Mouse (Mus musculus) brain, embryonic 18.5 days (tissue): Measurements from ENCODE around the gene Syk.

Source experiments
- DNase-seq: peaks from one replicate; pipeline ENCODE4 v3.0.0-alpha.2; 2012; ENCODE audit warnings: low read depth, low spot score

Syk gene

DNA sequence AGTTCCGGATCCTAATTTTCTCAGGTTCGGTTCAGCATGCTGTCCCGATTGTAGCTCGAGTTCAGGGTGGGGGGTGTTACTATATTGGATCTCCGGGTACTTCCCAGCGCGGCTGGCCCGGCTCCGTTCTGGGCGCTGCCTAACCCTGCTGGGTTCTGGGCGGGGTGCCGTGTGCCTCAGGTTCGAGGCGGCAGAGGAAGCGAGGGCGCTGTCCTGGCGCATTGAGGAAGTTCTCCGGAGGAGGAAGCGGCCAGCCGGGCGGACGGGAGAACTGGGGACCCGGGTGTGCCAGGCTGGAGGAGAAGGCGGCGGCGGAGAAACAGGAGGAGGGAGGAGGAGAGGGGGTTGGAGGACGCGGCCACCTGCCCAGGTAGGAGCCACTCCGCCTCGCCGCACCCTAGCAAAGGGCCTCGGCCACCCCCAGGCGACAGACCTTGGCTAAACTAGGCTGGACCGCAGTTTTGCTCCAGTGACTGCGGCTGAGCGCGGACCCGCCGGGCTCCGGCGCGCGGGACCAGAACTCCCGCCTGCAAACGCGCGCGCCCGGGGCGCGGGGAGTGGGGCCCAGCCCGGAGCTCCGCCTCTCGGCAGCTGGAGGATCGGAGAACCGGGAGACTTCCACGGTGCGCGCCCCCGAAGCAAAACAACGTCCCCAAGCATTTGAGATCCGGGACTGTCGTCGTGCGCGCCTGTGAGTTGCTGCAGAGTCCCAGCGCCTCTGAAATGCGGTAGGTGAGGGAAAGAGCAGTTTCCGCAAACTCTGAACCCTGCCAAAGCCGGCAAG, at the start of gene Syk:
Gene Syk, plus strand, starts transcription at position 296 of the 784 bp plus-strand sequence.
- DNase-seq, result no peak

DNA sequence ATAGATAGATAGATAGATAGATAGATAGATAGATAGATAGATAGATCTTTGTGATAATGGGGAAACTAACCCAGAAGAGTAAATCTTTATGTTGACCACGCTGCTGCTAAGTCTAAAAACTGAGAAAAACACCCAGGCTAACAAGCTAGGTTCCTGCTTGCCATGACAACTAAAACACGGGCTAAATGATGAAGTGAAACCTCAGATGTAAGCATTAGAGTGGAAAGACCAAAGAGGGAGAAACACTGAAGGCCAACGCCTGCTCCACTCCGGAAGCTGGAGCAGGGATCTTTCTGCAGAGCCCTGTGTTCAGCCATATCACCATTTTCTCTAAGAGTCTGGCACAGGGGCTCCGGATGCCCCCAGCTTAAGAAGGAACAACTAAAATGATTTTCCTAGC, 49.3 kb upstream of the Syk start:
- no peak for DNase-seq

DNA sequence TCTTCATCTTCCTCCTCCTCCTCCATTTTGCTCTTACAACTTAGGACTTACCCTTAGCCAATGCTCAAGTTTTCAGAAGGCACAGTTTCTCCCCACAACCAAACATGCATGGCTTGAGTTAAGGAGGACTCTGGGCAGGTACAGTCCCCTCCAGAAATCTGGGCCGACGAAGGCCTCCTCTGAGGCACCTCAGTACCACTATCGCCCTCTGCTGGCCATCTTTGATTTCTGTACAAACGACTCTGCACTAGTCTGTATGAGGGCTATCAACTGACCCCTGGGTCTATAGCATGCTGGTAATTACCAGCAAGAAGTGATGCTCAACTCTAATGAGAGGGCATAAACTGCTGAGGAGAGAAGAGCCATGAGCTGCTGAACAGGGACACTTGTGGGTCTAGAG, 47.4 kb upstream of the Syk start:
- DNase-seq, result no peak

DNA sequence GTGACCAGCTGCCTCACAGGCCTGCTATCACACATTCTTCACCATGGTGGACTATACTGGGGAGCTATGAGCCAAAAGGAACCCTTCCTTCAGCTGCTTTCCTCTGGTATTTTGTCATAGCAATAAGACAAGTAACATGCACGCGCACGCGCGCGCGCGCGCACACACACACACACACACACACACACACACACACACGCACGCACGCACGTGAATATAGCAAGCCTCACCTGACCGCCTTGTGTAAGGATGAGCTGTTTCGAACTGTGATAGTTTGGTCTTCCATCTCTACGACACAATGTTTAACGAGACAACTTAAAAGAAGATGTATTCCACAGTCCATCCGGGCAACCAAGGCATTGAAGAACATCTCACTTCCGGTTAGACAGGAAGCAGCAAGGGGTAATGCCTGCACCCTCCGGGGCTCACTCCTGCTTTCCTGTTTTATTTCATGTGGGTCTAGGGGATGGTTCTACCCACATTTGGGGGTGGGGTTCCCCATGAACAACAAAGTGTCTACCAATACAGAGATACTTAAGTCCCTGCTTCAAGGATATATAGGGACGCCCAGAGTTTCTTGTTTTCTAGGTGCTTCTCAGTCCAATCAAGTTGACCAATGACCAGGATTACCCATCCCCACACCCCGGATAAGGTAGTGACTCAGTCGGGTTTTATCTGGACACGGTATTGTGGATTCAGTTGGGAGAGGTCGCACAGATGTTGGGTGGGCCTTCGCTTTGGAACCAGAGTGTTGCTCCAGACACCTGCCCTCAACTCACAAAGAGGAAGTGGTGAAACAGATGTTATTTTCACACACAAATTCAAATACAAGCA, 45.0 kb upstream of the Syk start:
- no peak for DNase-seq

DNA sequence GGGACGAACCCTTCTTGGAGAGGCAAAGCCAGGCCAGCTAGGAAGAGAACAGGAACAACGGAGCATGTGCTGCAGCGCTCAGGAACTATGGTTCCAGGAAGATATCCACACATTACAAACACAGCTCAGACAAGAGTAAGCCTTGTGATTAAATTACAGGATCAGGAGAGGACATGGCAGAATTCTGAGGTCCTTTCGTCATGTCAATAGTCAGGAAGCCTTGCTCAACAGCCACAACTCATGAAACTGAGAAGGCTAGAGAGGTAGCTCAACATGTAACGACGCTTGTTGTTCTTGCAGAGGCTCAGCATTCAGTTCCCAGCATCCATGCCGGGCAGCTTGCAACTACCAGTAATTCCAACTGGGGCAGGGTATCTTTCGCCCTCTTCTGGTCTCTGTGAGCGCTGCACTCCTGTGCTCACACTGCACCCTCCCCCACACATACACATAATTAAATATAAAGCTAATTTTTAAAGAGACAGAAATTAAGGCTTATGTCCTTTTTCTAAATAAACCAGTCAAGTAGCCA, 44.3 kb upstream of the Syk start:
- no peak for DNase-seq

DNA sequence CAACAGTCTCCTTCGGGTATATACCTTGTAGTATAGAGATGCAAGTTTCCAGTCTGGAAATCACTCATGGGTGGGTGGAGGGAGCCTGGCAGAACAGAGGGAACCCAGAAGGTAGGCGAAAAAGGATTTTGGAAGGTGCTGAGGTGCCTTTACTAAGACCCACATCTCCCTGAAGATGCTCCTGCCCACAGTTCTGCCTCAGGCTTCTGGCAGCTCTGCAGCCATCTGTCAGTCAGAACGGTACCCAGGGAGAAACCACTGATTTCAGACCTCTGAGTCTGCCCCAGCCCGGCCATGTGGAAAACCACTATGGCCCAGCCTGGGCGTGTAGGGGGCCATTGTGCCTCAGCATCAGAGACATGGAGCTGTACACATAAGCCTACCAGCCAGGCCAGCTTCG, 43.5 kb upstream of the Syk start:
- no peak for DNase-seq

DNA sequence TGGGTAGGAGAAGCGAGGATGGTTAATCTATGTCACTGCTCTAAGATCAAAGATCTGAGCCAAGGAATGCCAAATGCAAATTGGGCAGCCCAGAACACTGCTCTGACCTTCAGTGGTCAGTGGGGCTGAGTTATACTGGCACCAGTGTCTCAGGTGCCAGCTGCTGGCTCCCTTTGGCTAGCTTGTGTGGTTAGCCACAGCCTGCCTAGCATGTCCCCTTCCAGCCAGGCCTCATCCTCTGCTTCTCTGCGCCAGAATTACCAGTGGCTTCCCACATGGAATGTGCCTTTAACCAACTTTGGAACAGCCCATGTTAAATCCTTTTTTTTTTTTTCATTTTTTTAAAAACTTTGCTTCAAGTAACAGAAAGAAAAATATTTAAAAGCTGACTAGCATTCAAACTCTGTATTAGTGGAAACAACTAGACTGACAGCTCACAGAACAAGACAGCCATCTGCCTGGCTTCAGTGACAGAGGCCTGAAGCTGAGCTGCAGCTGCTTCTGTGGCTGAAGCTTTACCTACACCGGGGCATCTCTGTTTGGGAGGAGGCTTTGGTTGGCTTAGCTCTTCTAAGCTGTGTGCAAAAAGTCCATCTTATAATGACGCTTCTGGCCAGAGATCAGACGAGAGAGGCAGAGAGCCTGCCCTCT, 41.5 kb upstream of the Syk start:
- no peak for DNase-seq

DNA sequence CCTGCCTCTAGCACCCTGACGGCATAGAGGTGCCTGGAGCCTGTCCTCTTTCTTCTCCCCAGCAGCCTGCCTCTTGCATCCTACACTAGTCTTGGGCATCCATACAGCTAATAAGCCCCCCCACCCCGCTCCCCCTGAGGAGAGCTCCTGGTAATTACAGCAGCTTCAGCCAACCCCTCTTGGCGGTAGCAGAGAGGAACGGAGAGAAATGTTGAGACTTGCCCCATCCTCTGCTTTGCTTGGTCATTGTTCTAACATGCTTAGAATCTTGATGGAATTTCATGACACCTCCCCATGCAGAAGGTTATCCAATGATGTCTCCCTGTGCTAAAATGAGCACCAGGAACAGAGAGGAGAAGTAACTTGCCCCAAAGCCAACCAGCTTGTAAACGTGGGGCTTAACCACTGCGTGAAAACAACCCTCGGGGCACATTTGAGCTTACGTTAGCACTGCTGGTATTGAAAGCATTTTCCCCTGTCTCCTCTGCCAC, 40.9 kb upstream of the Syk start:
- no peak for DNase-seq

DNA sequence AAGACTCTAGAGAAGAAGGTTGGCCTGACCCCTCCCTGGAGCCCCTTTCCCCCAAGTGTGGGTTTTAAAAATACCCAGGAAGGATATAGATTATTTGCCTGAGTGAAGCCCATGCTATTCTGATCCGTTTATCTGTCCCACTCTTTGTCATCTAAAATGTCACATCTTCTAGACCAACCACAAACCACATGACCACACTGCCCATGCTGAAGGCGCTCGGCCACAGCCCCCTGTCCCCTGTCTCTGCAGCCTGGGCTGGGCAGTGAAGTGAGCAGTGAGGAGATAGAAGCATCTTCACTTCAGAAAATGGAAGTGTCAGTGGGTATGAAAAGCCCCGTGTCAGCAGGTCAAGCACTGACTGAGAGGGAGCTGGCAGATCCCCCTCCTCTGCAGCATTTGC, 40.3 kb upstream of the Syk start:
- no peak for DNase-seq

DNA sequence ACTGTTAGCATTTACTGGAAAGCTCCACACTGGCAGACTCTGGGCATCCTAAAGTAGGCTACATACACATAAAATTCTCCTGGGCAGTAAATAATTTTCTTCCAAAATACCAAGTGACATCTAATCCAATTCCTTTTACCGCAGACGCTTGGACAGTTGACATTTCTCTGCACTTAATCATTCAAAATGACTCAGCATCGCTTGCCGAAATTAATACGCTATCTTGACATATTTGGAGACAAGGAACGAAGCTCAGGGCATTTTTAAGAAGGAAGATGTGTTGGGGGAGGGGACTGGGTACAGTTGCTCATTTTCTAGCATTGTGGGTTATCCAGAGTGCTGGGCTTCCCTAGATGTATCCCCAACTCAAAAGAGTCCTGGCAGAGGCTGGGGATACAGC, 36.7 kb upstream of the Syk start:
- DNase-seq, result no peak

DNA sequence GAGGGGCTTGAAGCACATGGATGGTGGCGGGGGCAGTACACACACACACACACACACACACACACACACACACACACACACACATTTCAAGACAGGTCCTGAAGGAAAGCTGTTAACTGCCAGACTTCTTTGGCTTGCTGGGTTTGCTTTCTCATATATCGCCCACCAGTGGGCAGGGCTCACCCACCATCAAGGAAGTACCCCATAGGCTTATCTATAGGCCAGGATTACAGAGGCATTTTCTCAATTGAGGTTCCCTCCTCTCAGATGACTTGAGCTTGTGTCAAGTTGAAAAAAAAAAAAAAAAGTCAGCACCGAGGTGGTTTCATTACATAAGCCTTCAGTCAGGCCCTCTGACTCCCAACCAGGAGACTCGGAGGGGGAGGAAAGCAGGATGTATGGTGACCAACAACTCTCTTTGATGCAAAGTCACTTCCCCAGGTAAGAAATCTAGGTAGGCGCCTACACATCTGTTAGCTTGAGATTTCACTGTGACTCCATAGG, 32.2 kb upstream of the Syk start:
- DNase-seq, result no peak

DNA sequence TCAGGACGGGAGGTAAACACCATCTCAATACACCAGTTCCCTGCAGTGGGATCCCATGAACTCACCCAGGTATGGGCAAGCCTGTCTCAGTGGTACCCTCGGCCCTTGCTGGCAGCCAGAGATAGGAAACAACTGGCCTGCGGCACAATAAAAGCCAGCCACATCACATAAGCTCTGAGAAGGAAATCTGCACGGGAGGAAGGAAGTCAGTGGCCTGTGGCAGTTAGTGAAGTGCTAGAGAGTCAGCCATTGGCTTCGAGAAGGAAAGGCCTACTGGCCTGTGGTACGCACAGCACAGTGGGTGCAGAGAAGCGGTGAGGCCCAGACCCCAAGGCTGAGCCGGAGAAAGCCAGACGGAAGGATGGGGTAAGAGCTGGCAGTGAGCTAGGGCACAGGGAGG, 31.7 kb upstream of the Syk start:
- DNase-seq, result no peak

DNA sequence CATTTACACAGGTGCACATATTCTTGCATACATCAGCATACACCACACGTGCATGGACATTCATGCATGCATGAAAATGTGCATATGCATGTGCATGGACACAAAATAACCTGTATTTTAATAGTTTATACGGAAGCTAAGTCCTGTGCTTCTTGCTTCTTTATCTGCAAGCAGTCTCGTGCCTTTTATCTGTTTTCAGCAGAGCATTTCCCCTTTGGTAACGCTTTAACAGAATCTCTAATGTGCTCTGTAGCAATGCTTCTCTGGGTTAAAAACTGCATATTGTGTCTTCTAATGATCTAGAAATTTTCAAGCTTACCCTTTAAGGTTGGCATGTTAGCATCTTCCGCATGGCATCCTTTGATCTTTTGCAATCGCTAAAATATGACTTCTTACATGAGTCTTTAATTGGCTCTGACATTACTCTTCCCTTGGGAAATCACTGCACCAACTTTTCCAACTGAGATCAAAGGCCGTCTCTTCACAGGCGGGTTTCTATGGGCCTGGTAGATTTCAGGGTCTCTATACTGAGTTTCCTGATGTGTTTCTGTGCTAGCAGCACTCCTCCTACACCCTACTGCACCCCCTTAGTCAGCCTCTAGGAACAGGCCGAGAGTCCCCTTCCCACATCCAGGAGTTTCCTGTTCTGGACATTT, 30.0 kb upstream of the Syk start:
- no peak for DNase-seq

DNA sequence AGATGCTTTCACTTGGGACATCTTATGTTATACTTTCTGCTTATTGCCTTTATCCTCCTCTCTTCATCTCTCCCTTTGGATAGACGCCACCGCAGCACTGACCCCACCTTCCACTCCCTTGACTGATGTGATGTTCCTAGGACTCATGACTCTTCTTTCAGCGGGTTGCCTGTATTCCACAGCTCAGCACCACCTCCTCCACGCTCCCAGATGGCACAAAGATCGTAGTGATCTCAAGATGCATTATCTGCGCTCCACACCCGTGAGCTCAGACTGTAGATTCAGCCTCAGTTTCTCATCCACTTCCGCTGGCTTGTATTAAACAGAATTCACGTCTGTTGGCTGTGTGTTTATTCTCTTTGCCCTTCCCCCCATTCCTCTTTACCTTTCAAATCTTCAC, 28.3 kb upstream of the Syk start:
- no peak for DNase-seq

DNA sequence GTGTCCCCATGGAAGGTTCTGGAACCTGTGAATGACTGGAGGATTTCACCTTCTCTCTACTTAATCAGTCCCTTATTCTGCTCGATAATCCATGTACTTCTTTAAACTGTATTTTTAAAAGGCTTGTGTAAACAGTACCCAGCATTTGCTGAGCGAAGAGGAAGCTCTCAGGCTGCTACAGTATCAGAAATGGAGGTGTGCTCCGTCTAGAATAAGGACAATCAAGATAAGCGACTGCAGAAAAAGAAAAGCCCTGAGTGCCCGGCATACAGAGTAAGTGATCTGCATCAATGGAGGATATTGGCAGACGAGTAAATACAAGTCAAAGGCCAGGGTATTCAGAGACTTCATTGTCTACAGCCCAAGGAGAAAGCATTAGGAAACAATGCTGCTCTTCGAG, 25.6 kb upstream of the Syk start:
- no peak for DNase-seq

DNA sequence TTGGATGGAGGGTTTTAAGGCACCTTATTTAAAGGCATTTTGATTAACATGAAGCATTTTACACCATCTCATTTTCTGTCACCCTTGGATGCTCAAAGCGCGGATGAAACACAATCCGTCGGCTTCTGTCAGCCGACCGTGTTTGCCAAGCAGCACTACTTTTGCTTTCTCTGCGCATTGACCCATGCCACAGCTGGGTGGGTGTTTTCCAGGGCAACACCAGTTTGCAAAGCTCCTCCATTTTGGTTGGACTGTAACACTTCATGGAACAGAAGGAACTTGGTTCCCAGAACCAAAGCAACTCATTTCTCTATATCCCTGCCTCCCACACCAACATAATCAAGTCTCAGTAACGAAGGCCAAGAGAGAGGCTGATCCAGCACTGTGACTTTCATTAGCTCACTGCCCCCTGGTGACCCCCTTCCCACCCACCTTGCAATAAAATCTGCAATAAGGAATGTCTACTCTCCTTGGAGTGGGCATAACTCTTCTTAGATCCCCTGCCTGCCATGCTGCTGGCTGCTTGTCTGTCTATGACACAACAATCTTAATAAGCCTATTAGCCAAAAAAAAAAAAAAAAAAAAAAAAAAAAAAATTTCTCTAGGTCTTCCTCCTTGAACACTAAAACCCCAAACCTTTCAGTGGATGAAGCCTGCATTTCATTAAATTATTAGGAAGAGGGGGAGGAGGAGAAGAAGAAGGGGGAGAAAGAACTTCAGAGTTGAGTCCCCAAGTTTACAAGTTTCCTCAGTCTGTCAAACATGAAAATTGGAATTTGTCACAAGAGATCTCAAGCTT, 21.4 kb upstream of the Syk start:
- DNase-seq, result no peak

DNA sequence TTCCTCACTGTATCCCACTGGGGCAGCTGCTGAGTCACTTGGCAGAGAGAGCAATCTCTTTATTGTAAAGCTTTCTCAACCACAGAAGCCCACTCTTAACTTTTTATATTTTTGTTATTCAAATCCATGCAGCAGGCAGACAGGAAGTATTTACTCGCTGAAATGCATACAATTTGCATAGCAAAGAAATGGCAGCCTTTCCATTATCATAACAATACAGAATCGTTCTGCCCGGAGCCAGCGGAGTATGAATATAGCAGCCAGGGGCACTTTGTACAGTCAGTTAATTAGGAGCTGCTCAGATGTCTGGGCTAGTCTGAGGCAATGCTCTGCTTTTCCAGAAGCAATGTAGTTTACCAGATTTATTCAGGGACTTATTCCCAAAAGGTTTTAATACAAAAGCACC, 20.8 kb upstream of the Syk start:
- DNase-seq, result peak; percentile 51

DNA sequence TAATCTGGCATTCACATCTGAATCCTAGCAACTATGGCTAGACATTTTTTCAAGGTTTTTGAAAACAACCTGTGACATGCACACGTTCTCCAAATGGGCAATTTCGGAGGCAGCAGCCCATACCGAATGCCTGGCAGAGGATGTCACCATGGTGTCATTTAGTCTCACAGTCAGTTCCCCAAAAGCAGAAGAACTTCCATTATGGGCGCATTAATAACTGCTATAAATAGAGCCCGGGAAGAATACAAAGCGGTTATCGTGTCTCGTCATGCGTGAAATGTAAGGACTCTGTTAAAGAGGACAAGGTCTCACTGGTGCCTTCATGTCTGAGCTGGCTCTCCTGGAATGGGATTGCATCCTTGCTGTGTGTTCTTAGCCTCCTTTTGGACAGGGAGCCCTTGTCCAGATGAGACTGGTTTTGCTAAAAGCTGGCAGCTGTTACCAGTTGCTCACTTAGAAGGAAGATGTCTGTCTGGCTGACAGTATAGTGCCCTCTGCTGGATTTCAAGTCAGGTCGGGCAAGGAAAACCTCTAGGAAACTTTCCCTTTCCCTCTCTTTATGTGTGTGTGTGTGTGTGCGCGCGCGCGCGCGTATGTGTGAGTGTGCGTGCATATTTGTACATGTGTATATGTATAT, 17.8 kb upstream of the Syk start:
- DNase-seq, result no peak

DNA sequence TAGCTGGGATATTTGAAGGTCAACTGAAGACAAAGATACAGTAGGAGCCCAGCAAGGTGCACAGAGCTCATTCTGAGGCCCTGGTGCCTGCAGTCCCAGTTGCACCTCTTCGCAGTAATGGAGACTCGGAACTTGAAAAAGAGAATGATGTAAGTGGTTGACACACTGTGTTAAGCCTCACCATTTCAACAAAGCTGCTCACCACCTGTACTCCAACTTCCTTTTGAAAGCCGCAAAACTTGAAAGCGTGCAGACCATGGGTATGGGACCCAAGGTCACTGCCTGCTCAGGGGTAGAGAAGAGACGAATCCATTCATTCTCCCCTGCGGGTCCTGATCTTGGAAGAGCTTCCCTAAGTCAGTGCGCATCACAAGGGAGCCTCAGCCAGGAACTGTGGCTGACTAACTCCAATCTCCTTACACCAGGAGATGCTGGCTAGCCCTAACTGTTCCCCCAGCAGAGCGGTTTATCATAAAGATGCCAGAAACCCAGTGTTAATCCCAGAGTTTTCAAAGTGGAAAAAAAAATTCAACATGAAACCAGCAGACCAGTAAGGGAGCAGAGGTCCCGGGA, 16.7 kb upstream of the Syk start:
- DNase-seq, result no peak

DNA sequence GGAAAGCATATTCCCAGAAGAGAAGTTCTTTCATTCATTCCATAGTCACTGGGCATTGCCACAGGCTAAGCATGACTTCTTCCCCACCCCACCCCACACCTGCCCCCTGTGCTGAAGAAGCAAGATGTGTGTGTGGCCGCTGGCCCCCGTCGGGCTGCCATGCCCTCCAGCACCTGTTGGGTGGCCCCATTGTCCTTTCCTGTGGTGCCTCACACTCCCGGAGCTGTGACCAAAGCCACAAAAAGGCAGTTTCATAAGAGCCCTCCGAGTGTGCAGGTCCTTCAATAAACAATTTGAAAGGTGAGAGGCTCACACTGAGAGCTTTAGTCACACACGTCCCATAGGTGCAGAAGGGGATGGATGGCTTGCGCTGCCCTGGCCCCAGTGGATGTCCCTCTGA, 16.2 kb upstream of the Syk start:
- DNase-seq, result no peak
